In the genomic region with DNA sequence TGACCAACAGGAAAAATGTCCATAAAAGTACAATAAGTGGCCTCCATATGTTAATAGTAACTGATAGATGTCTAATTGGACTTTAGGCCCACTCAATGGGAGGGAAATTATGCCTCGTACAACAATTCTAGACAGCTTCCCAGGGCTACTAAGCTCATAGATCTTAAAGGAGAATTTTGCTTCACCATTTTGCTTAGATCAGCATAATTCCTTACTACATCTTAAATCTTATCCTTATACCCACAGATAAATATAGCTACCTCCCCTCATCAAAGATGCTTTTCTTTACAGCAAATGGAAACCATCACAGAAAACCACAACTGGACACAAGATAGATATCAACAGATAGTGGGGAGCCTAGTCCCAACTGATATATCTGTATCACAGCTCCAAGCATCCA, we compare ENCODE assay signal across 16 mouse cellular contexts.
"Had no signal": no experiment of that assay in that cellular context is flagged by ENCODE, and none has a peak within 500 bp of the region (broad histone marks: within the 10 kb centered on the region; RNA-seq: fewer than 3 reads in every experiment).

No protein-coding gene starts in this region.

- H3K27me3 ChIP-seq: neural tube, embryonic 13.5 days; neural tube, embryonic 15.5 days; stomach, embryonic 15.5 days had no signal

- H3K4me1 ChIP-seq: neural tube, embryonic 13.5 days; neural tube, embryonic 15.5 days; stomach, embryonic 15.5 days had no signal

- H3K27ac ChIP-seq: neural tube, embryonic 13.5 days; neural tube, embryonic 15.5 days; stomach, embryonic 15.5 days; stomach, postnatal 0 days had no signal

- H3K4me3 ChIP-seq: neural tube, embryonic 13.5 days; neural tube, embryonic 15.5 days; stomach, embryonic 15.5 days had no signal

- H3K4me2 ChIP-seq: neural tube, embryonic 13.5 days; neural tube, embryonic 15.5 days; stomach, embryonic 15.5 days had no signal

- H3K36me3 ChIP-seq: neural tube, embryonic 13.5 days; neural tube, embryonic 15.5 days; stomach, embryonic 15.5 days had no signal

- H3K9ac ChIP-seq: neural tube, embryonic 13.5 days; neural tube, embryonic 15.5 days; stomach, embryonic 15.5 days had no signal

- H3K9me3 ChIP-seq: neural tube, embryonic 13.5 days; neural tube, embryonic 15.5 days; stomach, embryonic 15.5 days had no signal

- DNase-seq: retina, postnatal 1 day; right cerebral cortex, adult 18-20 months; right cerebral cortex, postnatal 14 days; right cerebral cortex, postnatal 25 days; right cerebral cortex, postnatal 4 days; spleen, adult 18-20 months; thymus, adult 18-20 months; thymus, adult 2 months; thymus, postnatal 14 days; thymus, postnatal 25 days; thymus, postnatal 36 days; thymus, postnatal 4 days had no signal
